Mouse (Mus musculus): ENCODE data around the gene Ak7. TPM values are rescaled to one million over a fixed set of nuclear protein-coding genes. Genes with fewer than 3 reads are reported as not detected.
A peak's percentile ranks its signal among the peaks of the same experiment; 100 is the strongest.

Ak7 gene
- polyA plus RNA-seq, 1 experiment from 2014 or later, result 0.18 TPM

- no peaks in the 10 kb centered on the region for H3K27me3 ChIP-seq (replicated peaks; ENCODE audit: control insufficient read depth, insufficient read depth, low read length)
- peak within 1 kb of the TSS; percentile 93 for H3K4me2 ChIP-seq (replicated peaks; ENCODE audit: low read depth)
- under 1% methylated on average over 72 of the region's 73 CpGs for WGBS
- H3K9me3 ChIP-seq (ENCODE audit: control insufficient read depth), result no peaks in the 10 kb centered on the region
- H3K4me1 ChIP-seq (replicated peaks; ENCODE audit: control insufficient read depth, insufficient read depth, low read length), result 0 out of 2 replicates have a peak, but pooled peaks cover 3% of the 10 kb centered on the region
- peak; percentile 83 for ATAC-seq
- peak within 1 kb of the TSS; percentile 98 for H3K27ac ChIP-seq (ENCODE audit: low read depth, low read length)
- no peak for TF ChIP-seq CTCF (IDR thresholded peaks at IDR 0.05; ENCODE audit: low read depth)
- H3K9ac ChIP-seq (ENCODE audit: low read depth, low read length), result peak within 1 kb of the TSS; percentile 98
- H3K4me3 ChIP-seq (ENCODE audit: low read depth, low read length), result peak within 1 kb of the TSS; percentile 95
- no peaks in the 10 kb centered on the region; the same call in 1 of the 2 replicates for H3K36me3 ChIP-seq (ENCODE audit: control insufficient read depth, insufficient read depth)
Measured at GRCm38 (mm10) chr12:105685001-105685691, 20.6 kb upstream of the Ak7 start, which contains the start of gene Atg2b. Atg2b (minus strand) TSS chr12:105685211.

DNA sequence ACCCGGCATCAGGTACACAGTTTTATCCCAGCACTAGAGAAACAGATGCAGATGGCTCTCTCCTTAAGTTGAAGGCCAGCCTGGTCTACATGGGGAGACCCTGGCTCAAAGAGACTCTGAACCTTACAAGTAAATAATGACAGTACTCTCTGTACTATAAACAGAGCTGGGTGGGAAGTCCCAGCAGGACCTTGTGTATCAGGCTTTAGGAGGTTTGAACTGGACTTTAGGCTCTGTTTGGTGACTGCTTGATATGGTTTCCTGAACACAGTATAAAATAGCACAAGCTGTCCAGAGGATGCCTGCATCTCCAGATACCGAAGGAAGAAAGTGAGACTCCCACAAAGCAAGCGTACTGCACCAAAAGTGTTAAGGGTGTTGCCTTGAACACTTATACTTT, 19.0 kb upstream of the Ak7 start:
- no peak for TF ChIP-seq CTCF (IDR thresholded peaks at IDR 0.05; ENCODE audit: low read depth)
- Histone ChIP-seq H3K27ac (ENCODE audit: low read depth, low read length) (peak overlapping the region; percentile 73), H3K4me1 (replicated peaks; ENCODE audit: control insufficient read depth, insufficient read depth, low read length) (0 out of 2 replicates have a peak, but pooled peaks cover 3% of the 10 kb centered on the region), H3K9ac (ENCODE audit: low read depth, low read length) (no peak overlapping the region), H3K9me3 (ENCODE audit: control insufficient read depth) (no peaks in the 10 kb centered on the region), H3K4me3 (ENCODE audit: low read depth, low read length) (no peak overlapping the region), H3K36me3 (ENCODE audit: control insufficient read depth, insufficient read depth) (no peaks in the 10 kb centered on the region; the same call in 1 of the 2 replicates), H3K27me3 (replicated peaks; ENCODE audit: control insufficient read depth, insufficient read depth, low read length) (no peaks in the 10 kb centered on the region), H3K4me2 (replicated peaks; ENCODE audit: low read depth) (peak overlapping the region; percentile 93; the same call in 1 of the 2 replicates)
- ATAC-seq, result no peak
- WGBS, result 84% methylated on average over 3 of the region's 3 CpGs

DNA sequence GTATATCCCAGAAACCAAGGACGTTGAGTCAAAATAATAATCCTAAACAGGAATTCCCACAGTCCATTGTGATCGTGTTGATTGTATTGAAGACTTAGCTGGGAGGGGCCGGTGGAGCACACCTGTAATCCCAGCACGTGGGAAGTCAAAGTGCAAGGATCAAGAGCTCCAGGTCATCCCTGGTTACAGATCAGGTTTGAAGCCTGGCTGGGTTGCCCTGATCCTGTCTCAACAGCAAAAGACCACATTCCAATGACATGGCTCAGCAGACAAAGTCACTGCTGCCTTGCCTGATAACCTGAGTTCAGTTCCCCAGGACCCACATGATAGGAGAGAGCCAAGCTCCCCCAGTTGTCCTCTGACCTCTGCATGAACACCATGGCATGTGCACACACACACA, 18.4 kb upstream of the Ak7 start:
- 31% methylated on average over 4 of the region's 4 CpGs for WGBS
- no peaks in the 10 kb centered on the region for H3K27me3 ChIP-seq (replicated peaks; ENCODE audit: control insufficient read depth, insufficient read depth, low read length)
- H3K27ac ChIP-seq (ENCODE audit: low read depth, low read length), result peak overlapping the region; percentile 73
- TF ChIP-seq CTCF (IDR thresholded peaks at IDR 0.05; ENCODE audit: low read depth), result no peak
- ATAC-seq, result peak; percentile 50
- H3K9me3 ChIP-seq (ENCODE audit: control insufficient read depth), result no peaks in the 10 kb centered on the region
- H3K4me2 ChIP-seq (replicated peaks; ENCODE audit: low read depth), result no peak overlapping the region
- 0 out of 2 replicates have a peak, but pooled peaks cover 3% of the 10 kb centered on the region for H3K4me1 ChIP-seq (replicated peaks; ENCODE audit: control insufficient read depth, insufficient read depth, low read length)
- no peak overlapping the region for H3K4me3 ChIP-seq (ENCODE audit: low read depth, low read length)
- H3K9ac ChIP-seq (ENCODE audit: low read depth, low read length), result no peak overlapping the region
- no peaks in the 10 kb centered on the region; the same call in 1 of the 2 replicates for H3K36me3 ChIP-seq (ENCODE audit: control insufficient read depth, insufficient read depth)

GRCm38 (mm10) chr12:105688546-105688945, 17.2 kb upstream of the Ak7 start:
- no peak overlapping the region for H3K9ac ChIP-seq (ENCODE audit: low read depth, low read length)
- H3K9me3 ChIP-seq (ENCODE audit: control insufficient read depth), result no peaks in the 10 kb centered on the region
- peak; percentile 40 for TF ChIP-seq CTCF (IDR thresholded peaks at IDR 0.05; ENCODE audit: low read depth)
- 0 out of 2 replicates have a peak overlapping the region, but pooled peaks have one; percentile 73 for H3K27ac ChIP-seq (ENCODE audit: low read depth, low read length)
- ATAC-seq, result no peak
- H3K4me1 ChIP-seq (replicated peaks; ENCODE audit: control insufficient read depth, insufficient read depth, low read length), result 0 out of 2 replicates have a peak, but pooled peaks cover 3% of the 10 kb centered on the region
- no peaks in the 10 kb centered on the region; the same call in 1 of the 2 replicates for H3K36me3 ChIP-seq (ENCODE audit: control insufficient read depth, insufficient read depth)
- H3K4me3 ChIP-seq (ENCODE audit: low read depth, low read length), result no peak overlapping the region
- no peak overlapping the region for H3K4me2 ChIP-seq (replicated peaks; ENCODE audit: low read depth)
- H3K27me3 ChIP-seq (replicated peaks; ENCODE audit: control insufficient read depth, insufficient read depth, low read length), result no peaks in the 10 kb centered on the region
- 76% methylated on average over 4 of the region's 4 CpGs for WGBS

- no peaks in the 10 kb centered on the region; the same call in 1 of the 2 replicates for H3K36me3 ChIP-seq (ENCODE audit: control insufficient read depth, insufficient read depth)
- H3K27me3 ChIP-seq (replicated peaks; ENCODE audit: control insufficient read depth, insufficient read depth, low read length), result no peaks in the 10 kb centered on the region
- TF ChIP-seq CTCF (IDR thresholded peaks at IDR 0.05; ENCODE audit: low read depth), result no peak
- no peak overlapping the region for H3K4me2 ChIP-seq (replicated peaks; ENCODE audit: low read depth)
- WGBS, result 79% methylated on average over 13 of the region's 13 CpGs
- H3K4me1 ChIP-seq (replicated peaks; ENCODE audit: control insufficient read depth, insufficient read depth, low read length), result 0 out of 2 replicates have a peak, but pooled peaks cover 3% of the 10 kb centered on the region
- no peaks in the 10 kb centered on the region for H3K9me3 ChIP-seq (ENCODE audit: control insufficient read depth)
- no peak overlapping the region for H3K27ac ChIP-seq (ENCODE audit: low read depth, low read length)
- no peak overlapping the region for H3K9ac ChIP-seq (ENCODE audit: low read depth, low read length)
- no peak for ATAC-seq
- H3K4me3 ChIP-seq (ENCODE audit: low read depth, low read length), result no peak overlapping the region
Measured at GRCm38 (mm10) chr12:105689435-105689834, 16.3 kb upstream of the Ak7 start.

- Histone ChIP-seq H3K9me3 (ENCODE audit: control insufficient read depth) (no peaks in the 10 kb centered on the region), H3K4me3 (ENCODE audit: low read depth, low read length) (no peak overlapping the region), H3K27me3 (replicated peaks; ENCODE audit: control insufficient read depth, insufficient read depth, low read length) (no peaks in the 10 kb centered on the region), H3K9ac (ENCODE audit: low read depth, low read length) (no peak overlapping the region), H3K4me2 (replicated peaks; ENCODE audit: low read depth) (no peak overlapping the region), H3K4me1 (replicated peaks; ENCODE audit: control insufficient read depth, insufficient read depth, low read length) (no peaks in the 10 kb centered on the region), H3K36me3 (ENCODE audit: control insufficient read depth, insufficient read depth) (peaks cover 2% of the 10 kb centered on the region; the same call in 1 of the 2 replicates), H3K27ac (ENCODE audit: low read depth, low read length) (no peak overlapping the region)
- 100% methylated on average over 2 of the region's 2 CpGs for WGBS
- no peak for ATAC-seq
- no peak for TF ChIP-seq CTCF (IDR thresholded peaks at IDR 0.05; ENCODE audit: low read depth)
Measured at GRCm38 (mm10) chr12:105694021-105694420, 11.8 kb upstream of the Ak7 start.
